Mouse (Mus musculus) limb, embryonic 10.5 days (tissue): Measurements from ENCODE around the gene Crb2. TPM values are rescaled to one million over a fixed set of nuclear protein-coding genes. Genes with fewer than 3 reads are reported as not detected.

Experiments used
- DNase-seq: peaks from one replicate; pipeline ENCODE4 v3.0.0-alpha.2; 2017; ENCODE audit warnings: low spot score
- H3K27ac ChIP-seq: fragments of 300-500 bp; sonication (generic); 2 replicates; pipeline ENCODE4 v1.5.1; 2016; ENCODE audit warnings: mild to moderate bottlenecking
- H3K27me3 ChIP-seq: fragments of 300-500 bp; sonication (generic); 2 replicates; pipeline ENCODE4 v1.6.1; 2016; ENCODE audit warnings: low read depth, mild to moderate bottlenecking; ENCODE audit not compliant: poor library complexity, severe bottlenecking
- H3K36me3 ChIP-seq: fragments of 300-500 bp; sonication (generic); 2 replicates; pipeline ENCODE4 v1.6.1; 2016; ENCODE audit warnings: mild to moderate bottlenecking, moderate library complexity
- H3K4me1 ChIP-seq: fragments of 300-500 bp; sonication (generic); 2 replicates; pipeline ENCODE4 v1.6.1; 2016
- H3K4me3 ChIP-seq: fragments of 300-500 bp; sonication (generic); 2 replicates; pipeline ENCODE4 v1.5.1; 2016; ENCODE audit warnings: mild to moderate bottlenecking, moderate library complexity
- H3K9me3 ChIP-seq: fragments of 300-500 bp; sonication (generic); replicated peaks from 2 replicates; pipeline ENCODE4 v1.6.1; 2016; ENCODE audit warnings: mild to moderate bottlenecking
- WGBS: fragments of 180-500 bp; shearing (Covaris S2); methylation state at CpG from one replicate; pipeline ENCODE4 v1.1.7; 2016; 5-methylcytosine and 5-hydroxymethylcytosine counted together
- polyA plus RNA-seq: library from polyadenylated mRNA; unstranded; fragments of >200 nt; fragmentation: Nextera tagmentation; extraction: Ambion mirVana; gene quantifications from 2 replicates; pipeline ENCODE4 v1.2.1, GENCODE M21; 2016

Gene Crb2
- polyA plus RNA-seq, 1 experiment from 2014 or later: 2.1 TPM

DNA sequence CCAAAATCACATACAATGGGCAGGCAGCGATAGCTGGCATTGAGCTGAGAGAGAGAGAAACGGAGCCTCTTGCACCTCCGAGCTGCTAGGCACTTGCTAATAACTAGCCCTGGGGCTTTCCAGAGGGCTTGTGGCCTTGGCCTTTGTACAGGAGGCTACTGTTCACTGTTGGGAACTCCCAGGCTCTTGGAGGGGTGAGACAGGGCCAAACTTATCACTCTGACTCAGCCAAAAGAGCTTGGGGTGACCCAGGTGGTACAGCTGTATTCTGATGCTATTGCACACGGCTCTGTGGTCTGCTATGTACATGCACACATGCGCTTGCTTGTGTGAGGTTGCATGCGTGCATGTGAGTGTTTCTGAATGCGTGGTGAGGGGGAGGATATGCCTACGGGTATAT is 6.3 kb upstream of the Crb2 start:
- Histone ChIP-seq H3K4me1 (peaks cover 57% of the 10 kb centered on the region), H3K27me3 (peaks cover 24% of the 10 kb centered on the region)
- WGBS: 87% methylated on average over 8 of the region's 8 CpGs

DNA sequence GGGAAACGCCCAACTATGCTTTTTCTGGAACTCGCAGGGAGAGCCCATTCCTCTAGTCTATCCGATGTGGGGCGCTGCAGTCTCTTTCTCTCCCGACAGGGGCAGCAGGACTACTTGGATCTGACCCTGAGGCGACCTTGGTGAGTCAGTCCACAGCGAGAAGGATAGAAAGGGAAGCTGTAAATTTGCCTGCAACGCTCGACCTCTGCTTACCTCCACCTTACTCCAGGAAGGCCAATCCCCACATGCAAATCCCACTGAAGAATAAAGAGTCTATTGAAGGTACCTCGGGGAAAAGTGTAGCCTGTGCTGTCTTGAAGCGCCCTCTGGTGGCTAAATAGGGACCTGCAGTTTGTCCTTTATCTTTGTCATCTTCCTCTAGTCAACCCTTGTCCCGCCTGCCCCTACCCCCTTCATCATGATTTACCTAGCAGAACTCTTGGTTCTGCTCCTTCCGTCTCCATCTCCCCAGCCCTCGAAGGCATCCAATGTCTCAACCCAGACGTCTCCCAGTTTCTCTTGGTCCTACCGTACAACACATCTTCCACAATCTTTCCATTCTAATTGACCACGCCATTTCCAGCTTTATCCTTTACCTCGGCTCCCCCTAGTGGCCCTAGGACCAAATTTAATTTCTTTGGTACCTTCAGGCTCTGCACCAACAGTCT is 4.3 kb upstream of the Crb2 start:
- WGBS: 2% methylated on average over 18 of the region's 18 CpGs
- peak overlapping the region; percentile 76 for H3K27ac ChIP-seq

More for the DNA sequence above, 6.3 kb upstream of the Crb2 start:
- Histone ChIP-seq H3K27ac (no peak overlapping the region), H3K36me3 (no peaks in the 10 kb centered on the region), H3K4me3 (no peak overlapping the region), H3K9me3 (no peaks in the 10 kb centered on the region)
- no peak for DNase-seq

DNA sequence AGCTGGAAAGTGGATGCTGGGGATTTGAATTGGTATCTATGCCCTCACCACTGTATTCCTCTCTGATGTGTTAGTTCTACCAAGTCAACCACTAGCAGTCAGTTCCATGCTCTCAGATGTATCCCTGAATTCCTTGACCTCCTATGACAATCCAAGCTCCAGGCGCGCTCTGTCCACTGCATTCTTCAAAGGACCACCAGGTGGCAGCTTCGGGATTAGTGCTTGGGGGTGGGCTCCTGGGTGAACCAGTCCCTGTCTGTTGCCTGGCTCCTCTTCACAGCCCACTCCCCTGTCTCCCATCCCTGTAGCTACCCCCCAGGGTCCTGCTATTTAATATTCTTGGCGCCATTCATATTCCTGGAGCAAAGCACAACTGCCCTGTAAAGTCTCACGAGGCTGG is 1.5 kb upstream of the Crb2 start:
- 3% methylated on average over 5 of the region's 5 CpGs for WGBS
- no peaks in the 10 kb centered on the region for H3K9me3 ChIP-seq
- no peak overlapping the region for H3K4me3 ChIP-seq
- peaks cover 44% of the 10 kb centered on the region for H3K4me1 ChIP-seq
- DNase-seq: peak; percentile 81
- H3K27me3 ChIP-seq: peaks cover 41% of the 10 kb centered on the region
- H3K27ac ChIP-seq: no peak overlapping the region
- H3K36me3 ChIP-seq: no peaks in the 10 kb centered on the region

More for the DNA sequence above, 4.3 kb upstream of the Crb2 start:
- peak; percentile 90 for DNase-seq
- peak overlapping the region; percentile 48 for H3K4me3 ChIP-seq
- H3K36me3 ChIP-seq: no peaks in the 10 kb centered on the region
- peaks cover 26% of the 10 kb centered on the region for H3K27me3 ChIP-seq
- no peaks in the 10 kb centered on the region for H3K9me3 ChIP-seq
- peaks cover 51% of the 10 kb centered on the region for H3K4me1 ChIP-seq

DNA sequence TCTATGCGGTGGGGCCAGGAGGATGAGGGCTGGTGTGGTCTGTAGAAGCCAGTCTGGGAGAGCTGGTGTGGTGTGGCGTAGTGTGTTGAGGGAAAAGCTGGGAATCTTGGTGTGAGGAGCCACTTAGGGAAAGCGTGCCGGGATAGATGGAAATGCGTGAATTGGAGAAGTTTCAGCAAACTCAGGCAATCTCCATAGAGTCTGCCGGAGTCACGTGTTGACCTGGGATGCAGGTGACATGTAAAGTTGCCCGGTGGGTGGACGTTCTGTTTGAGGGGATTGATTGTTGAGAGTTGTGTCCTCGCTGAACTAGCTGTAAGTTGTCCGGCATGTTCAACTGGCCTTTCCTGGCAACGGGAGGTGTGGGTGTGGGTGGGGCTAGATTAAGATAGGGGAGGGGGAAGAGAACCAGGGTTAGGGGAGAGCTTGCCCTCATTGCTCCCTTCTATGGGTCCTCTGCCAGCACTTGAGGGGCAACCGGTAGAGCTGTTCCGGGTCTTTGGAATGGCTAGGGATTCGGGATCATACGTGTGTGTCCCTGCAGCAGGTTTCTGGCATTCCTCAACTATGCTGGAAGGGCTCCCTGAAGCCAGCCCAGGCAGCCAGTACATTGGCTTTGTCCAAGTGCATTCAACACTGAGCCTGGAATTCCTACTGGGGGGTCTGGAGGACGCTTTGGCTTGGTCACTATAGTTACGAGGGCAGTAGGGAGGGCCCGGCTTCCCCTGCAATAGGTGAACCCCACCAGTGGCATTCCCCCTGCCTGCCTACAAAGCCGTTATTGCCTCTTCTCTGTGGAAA is 762 bp downstream of the Crb2 start:
- Histone ChIP-seq H3K27ac (0 out of 2 replicates have a peak overlapping the region, but pooled peaks have one; percentile 53), H3K36me3 (no peaks in the 10 kb centered on the region), H3K4me1 (peaks cover 55% of the 10 kb centered on the region), H3K9me3 (no peaks in the 10 kb centered on the region), H3K27me3 (peaks cover 49% of the 10 kb centered on the region), H3K4me3 (peak overlapping the region; percentile 50)
- no peak for DNase-seq
- WGBS: 6% methylated on average over 20 of the region's 20 CpGs

DNA sequence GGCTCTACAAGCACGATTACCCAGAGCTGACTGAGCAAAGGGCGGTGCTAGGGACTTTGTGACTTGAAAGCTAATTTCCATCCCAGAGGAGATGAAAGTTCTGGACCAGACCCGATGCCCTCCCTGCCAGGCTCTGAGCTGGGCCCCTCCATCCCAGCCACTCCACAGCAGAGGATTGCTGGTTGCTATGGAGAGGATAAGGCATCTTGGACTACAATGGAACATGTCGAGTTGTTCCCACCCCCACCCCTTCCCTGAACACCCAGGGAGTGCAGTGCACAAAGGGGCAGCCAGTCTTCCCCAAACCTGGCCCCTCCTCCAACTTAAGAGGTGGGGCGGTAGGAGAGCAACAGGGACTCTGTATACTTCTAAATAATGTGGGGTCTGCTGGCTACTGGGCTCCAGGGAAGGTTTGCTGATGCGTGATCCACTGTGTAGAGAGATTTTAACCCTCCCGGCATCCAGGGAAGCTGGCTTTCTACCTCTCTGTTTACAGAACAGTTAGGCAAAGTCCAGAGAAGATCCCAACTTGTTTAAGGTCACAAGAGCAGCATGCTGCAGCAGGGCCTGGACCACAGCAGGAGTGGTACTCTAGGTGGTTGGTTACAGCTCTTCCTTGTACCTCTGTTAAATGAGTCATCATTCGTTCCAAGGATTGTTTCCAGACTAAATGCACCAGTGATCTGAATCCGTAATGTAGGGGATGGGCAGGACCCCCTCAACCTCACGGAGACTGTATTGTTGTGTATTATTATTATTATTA is 2.1 kb downstream of the Crb2 start:
- Histone ChIP-seq H3K9me3 (no peaks in the 10 kb centered on the region), H3K4me3 (no peak overlapping the region), H3K36me3 (no peaks in the 10 kb centered on the region), H3K27me3 (peaks cover 49% of the 10 kb centered on the region), H3K27ac (no peak overlapping the region), H3K4me1 (peaks cover 62% of the 10 kb centered on the region)
- 33% methylated on average over 10 of the region's 10 CpGs for WGBS
- no peak for DNase-seq

DNA sequence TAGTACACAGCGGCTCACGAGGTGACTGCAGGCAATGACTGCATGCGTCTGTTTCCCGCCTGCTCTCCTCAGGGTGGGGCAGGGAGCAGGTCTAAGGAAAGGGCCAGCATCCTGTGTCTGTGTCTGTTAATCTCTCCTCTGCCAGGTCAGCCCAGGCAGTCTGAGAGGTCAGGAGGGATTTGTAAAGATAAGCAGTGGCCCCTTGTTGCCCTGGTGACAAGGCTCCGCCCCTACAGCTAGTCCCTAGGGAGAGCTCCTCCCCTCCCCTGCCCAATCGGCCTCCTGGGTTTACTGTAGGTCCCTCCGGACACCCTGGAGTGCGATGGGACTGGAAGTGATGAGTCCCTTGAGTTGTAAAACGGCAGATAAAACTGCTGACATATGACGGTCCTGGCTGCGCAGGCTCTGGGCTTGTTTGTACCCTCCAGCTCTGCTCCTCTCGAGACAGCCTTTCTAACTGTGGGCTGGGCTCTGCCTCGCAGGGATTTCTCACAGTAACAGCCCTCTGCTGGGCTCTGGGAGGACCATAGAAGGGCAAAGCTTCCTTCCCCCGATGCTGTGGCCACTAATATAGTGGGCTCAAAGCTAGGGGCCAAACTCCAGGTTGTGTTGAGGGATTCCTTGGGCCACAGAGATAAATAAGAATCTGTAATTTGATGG is 4.4 kb downstream of the Crb2 start:
- H3K4me1 ChIP-seq: peaks cover 67% of the 10 kb centered on the region
- H3K27ac ChIP-seq: no peak overlapping the region
- WGBS: 1% methylated on average over 14 of the region's 14 CpGs
- H3K36me3 ChIP-seq: no peaks in the 10 kb centered on the region
- H3K4me3 ChIP-seq: peak overlapping the region; percentile 36
- H3K9me3 ChIP-seq: no peaks in the 10 kb centered on the region
- H3K27me3 ChIP-seq: peaks cover 44% of the 10 kb centered on the region
- peak; percentile 72 for DNase-seq

DNA sequence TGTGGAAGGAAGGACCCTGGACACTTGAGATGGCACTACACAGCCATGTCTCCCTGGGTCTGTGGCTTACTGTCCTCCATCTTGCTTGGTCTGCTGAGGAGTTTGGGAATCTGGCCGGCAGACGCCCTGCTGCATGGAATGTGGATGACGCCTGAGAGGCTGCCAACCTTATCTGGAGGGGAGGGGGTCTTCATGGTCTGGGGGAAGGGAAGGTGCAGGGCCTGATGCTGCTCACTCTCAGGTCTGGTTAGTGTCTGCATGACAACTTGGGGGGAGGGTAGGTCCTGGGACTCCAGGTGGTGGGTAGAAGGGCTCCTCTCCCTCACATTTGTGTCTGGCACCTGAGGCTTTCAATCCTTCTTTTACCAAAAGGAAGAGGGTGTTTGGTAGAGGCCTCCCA is 5.4 kb downstream of the Crb2 start:
- no peaks in the 10 kb centered on the region for H3K9me3 ChIP-seq
- H3K36me3 ChIP-seq: no peaks in the 10 kb centered on the region
- peaks cover 44% of the 10 kb centered on the region for H3K27me3 ChIP-seq
- no peak for DNase-seq
- H3K27ac ChIP-seq: 0 out of 2 replicates have a peak overlapping the region, but pooled peaks have one; percentile 6
- no peak overlapping the region for H3K4me3 ChIP-seq
- 12% methylated on average over 3 of the region's 3 CpGs for WGBS
- H3K4me1 ChIP-seq: peaks cover 61% of the 10 kb centered on the region

DNA sequence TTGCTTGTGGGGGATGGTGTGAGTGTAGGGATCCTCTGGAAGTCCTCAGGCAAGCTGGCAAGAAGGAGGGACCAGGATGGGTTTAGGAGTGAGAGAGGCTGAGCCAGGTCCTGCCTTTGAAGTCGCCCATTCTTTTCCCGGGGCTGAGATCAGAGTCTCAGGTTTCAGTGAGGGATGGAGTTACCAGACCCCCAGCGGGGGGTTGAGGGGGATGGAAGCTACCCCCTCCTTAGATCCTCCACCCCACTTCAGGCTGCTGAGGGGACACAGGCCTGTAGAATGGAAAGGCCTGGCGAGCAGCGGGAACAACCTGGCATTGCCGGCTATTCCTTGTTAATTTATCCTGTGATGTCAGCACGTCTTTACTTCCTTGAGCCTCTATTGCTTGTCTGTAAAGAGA is 6.0 kb downstream of the Crb2 start:
- H3K9me3 ChIP-seq: no peaks in the 10 kb centered on the region
- H3K27ac ChIP-seq: 0 out of 2 replicates have a peak overlapping the region, but pooled peaks have one; percentile 12
- peaks cover 61% of the 10 kb centered on the region for H3K4me1 ChIP-seq
- DNase-seq: peak; percentile 65
- H3K27me3 ChIP-seq: peaks cover 44% of the 10 kb centered on the region
- no peaks in the 10 kb centered on the region for H3K36me3 ChIP-seq
- WGBS: 3% methylated on average over 7 of the region's 7 CpGs
- no peak overlapping the region for H3K4me3 ChIP-seq

DNA sequence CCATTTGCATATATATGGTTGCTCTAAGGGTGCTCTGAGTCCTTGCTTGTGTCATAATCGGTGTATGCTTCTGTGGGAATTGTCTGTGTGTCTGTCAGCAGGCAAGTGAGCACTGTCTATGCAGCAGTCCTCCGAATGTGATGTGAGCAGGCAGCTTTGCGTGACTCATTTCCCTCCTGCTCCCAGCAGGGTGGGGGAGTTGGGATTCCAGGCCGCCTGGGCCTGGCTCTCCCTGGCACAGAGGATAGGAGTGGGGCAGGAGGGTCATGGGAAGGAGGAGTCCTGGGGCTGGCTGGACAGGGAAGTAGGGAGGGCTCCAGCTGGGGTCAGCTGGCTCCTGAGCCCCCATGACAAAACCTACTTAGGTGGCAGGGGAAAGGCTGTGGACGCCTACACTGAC is 8.4 kb downstream of the Crb2 start:
- H3K4me3 ChIP-seq: no peak overlapping the region
- H3K9me3 ChIP-seq: no peaks in the 10 kb centered on the region
- H3K4me1 ChIP-seq: peaks cover 60% of the 10 kb centered on the region
- H3K27ac ChIP-seq: no peak overlapping the region
- no peaks in the 10 kb centered on the region for H3K36me3 ChIP-seq
- no peak for DNase-seq
- WGBS: 63% methylated on average over 5 of the region's 5 CpGs
- peaks cover 46% of the 10 kb centered on the region for H3K27me3 ChIP-seq

DNA sequence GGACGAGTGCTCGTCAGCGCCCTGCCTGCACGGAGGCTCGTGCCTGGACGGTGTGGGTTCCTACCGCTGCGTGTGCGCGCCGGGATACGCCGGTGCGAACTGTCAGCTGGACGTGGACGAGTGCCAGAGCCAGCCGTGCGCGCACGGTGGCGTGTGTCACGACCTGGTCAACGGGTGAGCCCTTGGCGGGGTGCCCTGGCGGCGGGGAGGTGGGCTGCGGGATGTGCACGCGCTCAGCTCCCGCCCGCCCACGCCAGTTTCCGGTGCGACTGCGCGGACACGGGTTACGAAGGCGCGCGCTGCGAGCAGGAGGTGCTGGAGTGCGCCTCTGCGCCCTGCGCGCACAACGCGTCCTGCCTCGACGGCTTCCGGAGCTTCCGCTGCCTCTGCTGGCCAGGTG is 10.4 kb downstream of the Crb2 start:
- H3K4me3 ChIP-seq: peak overlapping the region; percentile 46
- no peaks in the 10 kb centered on the region for H3K9me3 ChIP-seq
- peaks cover 4% of the 10 kb centered on the region; the same call in 1 of the 2 replicates for H3K36me3 ChIP-seq
- H3K27me3 ChIP-seq: peaks cover 50% of the 10 kb centered on the region
- peak overlapping the region; percentile 40 for H3K27ac ChIP-seq
- no peak for DNase-seq
- peaks cover 41% of the 10 kb centered on the region for H3K4me1 ChIP-seq
- WGBS: 35% methylated on average over 52 of the region's 52 CpGs

DNA sequence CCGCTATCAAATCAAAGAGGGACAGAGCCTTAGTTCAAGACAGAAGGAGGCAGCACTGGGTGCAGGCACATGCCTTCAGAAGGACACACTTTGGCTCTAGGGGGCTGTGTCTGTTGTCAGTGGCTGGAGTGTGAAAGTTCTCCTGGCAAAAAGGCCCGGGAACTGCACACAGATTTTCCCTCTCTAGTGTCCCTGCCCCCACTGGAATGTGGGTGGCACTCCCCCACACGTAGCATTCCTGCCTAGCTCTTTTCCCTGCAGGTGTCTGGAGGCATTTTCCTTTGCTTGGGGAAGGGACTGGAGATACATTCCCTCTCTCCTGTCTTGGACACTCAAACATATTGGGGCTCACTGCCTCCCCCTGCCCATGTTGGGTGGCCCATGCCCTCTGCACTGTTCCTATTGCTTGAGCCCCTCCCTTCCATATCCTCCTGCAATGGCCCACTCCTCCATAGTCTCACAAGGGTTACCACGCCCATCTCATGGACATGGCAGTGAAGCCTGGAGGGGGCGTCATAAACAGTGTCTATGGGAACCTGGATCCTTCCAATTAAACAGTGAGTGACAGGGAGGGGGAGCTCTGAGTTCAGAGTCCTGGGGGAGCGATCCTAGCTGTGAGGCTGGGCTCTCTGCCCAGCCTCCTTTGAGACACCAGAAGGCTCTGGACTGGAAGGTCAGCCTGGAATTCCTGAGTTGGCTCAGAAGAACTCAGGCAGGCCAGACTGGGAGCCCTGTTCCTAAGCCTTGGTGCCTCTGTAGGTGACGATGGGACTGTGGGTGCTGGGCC is 12.3 kb downstream of the Crb2 start:
- no peak for DNase-seq
- Histone ChIP-seq H3K27ac (no peak overlapping the region), H3K27me3 (peaks cover 65% of the 10 kb centered on the region), H3K4me3 (no peak overlapping the region), H3K9me3 (no peaks in the 10 kb centered on the region), H3K36me3 (peaks cover 9% of the 10 kb centered on the region; the same call in 1 of the 2 replicates), H3K4me1 (peaks cover 35% of the 10 kb centered on the region)
- WGBS: 73% methylated on average over 7 of the region's 7 CpGs

DNA sequence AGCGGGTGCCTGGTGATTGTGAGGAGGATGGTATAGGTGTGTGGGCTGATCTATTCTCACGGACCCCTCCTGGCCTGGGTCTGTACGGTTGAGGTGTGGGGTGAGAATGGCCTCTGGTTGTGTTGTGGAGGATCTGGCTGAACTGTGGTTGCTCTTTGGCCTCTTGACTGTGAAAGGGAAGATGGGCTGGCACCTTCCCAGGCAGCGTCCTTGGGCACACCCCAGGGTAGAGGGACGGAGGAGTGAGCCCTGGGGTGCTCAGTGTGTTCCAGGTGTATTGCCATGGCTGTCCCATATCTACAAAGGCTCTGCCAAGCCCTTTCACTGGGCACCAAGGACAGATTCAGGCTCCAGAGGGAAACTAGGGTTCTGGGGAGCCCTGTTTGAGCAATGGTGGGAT is 13.0 kb downstream of the Crb2 start:
- Histone ChIP-seq H3K4me3 (no peak overlapping the region), H3K4me1 (peaks cover 38% of the 10 kb centered on the region), H3K36me3 (peaks cover 11% of the 10 kb centered on the region; the same call in 1 of the 2 replicates), H3K27me3 (peaks cover 71% of the 10 kb centered on the region), H3K27ac (no peak overlapping the region), H3K9me3 (no peaks in the 10 kb centered on the region)
- DNase-seq: no peak
- WGBS: 91% methylated on average over 5 of the region's 5 CpGs
